Mouse (Mus musculus) CH12.LX (cell line): ENCODE measurements around the gene Ift22. TPM values are rescaled to one million over a fixed set of nuclear protein-coding genes. Genes with fewer than 3 reads are reported as not detected.
A peak's percentile ranks its signal among the peaks of the same experiment; 100 is the strongest.

ENCODE experiments used
- DNase-seq: peaks from one replicate; pipeline ENCODE4 v3.0.0-alpha.2; 2013; ENCODE audit errors: extremely low read depth
- H3K27ac ChIP-seq: 2 replicates; pipeline ENCODE4 v1.5.1; 2012; ENCODE audit warnings: low read depth, mild to moderate bottlenecking, control low read depth, moderate library complexity; ENCODE audit not compliant: insufficient read depth
- H3K27me3 ChIP-seq: replicated peaks from 2 replicates; pipeline ENCODE3; 2012; ENCODE audit warnings: inconsistent platforms
- H3K36me3 ChIP-seq, 2 experiments: replicated peaks in 1 of 2; 2 replicates each; pipeline versions ENCODE3 to v1.6.1; 2012; ENCODE audit warnings: inconsistent platforms in 1 of 2, low read length in 1 of 2, mild to moderate bottlenecking in 1 of 2, mixed read lengths in 1 of 2, moderate library complexity in 1 of 2; ENCODE audit not compliant: control insufficient read depth in 1 of 2, insufficient read depth in 1 of 2
- H3K4me1 ChIP-seq, 2 experiments: 2 replicates each; pipeline ENCODE4 v1.6.1; 2012; ENCODE audit warnings: inconsistent platforms in 1 of 2, moderate library complexity in 1 of 2; ENCODE audit not compliant: insufficient read depth in 2 of 2, control insufficient read depth in 1 of 2
- H3K4me2 ChIP-seq: 2 replicates; pipeline ENCODE4 v1.6.1; 2012; ENCODE audit warnings: low read depth, mild to moderate bottlenecking, control low read depth; ENCODE audit not compliant: poor library complexity, insufficient read depth, severe bottlenecking
- H3K4me3 ChIP-seq, 3 experiments: fragments of 150-350 bp in 1 of 3; sonication (generic) in 1 of 3; replicated peaks in 1 of 3; 2 replicates each; pipeline versions ENCODE3 to v1.5.1; 2011 to 2012; ENCODE audit warnings: low read depth in 2 of 3, low read length in 2 of 3, mild to moderate bottlenecking in 2 of 3, moderate library complexity in 2 of 3, control low read depth in 1 of 3, improper control_type of control experiment in 1 of 3, inconsistent platforms in 1 of 3, mixed read lengths in 1 of 3; ENCODE audit not compliant: poor library complexity in 1 of 3
- H3K79me2 ChIP-seq: replicated peaks from 2 replicates; pipeline ENCODE4 v1.6.1; 2012; ENCODE audit warnings: mild to moderate bottlenecking, moderate library complexity; ENCODE audit not compliant: control insufficient read depth, poor library complexity, insufficient read depth, severe bottlenecking; ENCODE audit errors: extremely low read depth
- H3K9ac ChIP-seq: 2 replicates; pipeline ENCODE4 v1.6.1; 2012; ENCODE audit warnings: low read depth, mild to moderate bottlenecking, control low read depth, moderate library complexity; ENCODE audit not compliant: insufficient read depth
- H3K9me3 ChIP-seq: replicated peaks from 2 replicates; pipeline ENCODE3; 2012; ENCODE audit warnings: low read length, inconsistent platforms, mixed read lengths
- BHLHE40 ChIP-seq: IDR thresholded peaks from 2 replicates; pipeline ENCODE4 v1.6.1; 2011; ENCODE audit warnings: mild to moderate bottlenecking, low read depth, low read length, improper control_type of control experiment
- CHD2 ChIP-seq: IDR thresholded peaks from 2 replicates; pipeline ENCODE4 v1.6.1; 2011; ENCODE audit warnings: low read length, improper control_type of control experiment
- CTCF ChIP-seq, 2 experiments: IDR thresholded peaks in 1 of 2; conservative IDR thresholded peaks in 1 of 2; 2 replicates each; pipeline ENCODE4 v1.5.1; 2011 to 2012; ENCODE audit warnings: low read depth in 2 of 2, low read length in 2 of 2, improper control_type of control experiment in 1 of 2, inconsistent platforms in 1 of 2, mild to moderate bottlenecking in 1 of 2, moderate library complexity in 1 of 2
- E2F4 ChIP-seq: IDR thresholded peaks from 2 replicates; pipeline ENCODE4 v1.6.1; 2011; ENCODE audit warnings: low read depth, low read length, improper control_type of control experiment; ENCODE audit not compliant: insufficient replicate concordance
- ELF1 ChIP-seq: IDR thresholded peaks from 2 replicates; pipeline ENCODE4 v1.6.1; 2014; ENCODE audit warnings: low read depth, mild to moderate bottlenecking, inconsistent platforms, low read length, improper control_type of control experiment
- IRF4 ChIP-seq: IDR thresholded peaks from 2 replicates; pipeline ENCODE4 v1.6.1; 2014; ENCODE audit warnings: low read depth, mild to moderate bottlenecking, inconsistent platforms, low read length, improper control_type of control experiment
- MAFK ChIP-seq: IDR thresholded peaks from 2 replicates; pipeline ENCODE4 v1.6.1; 2011; ENCODE audit warnings: low read length, improper control_type of control experiment; ENCODE audit not compliant: insufficient replicate concordance
- MXI1 ChIP-seq: IDR thresholded peaks from 2 replicates; pipeline ENCODE4 v1.6.1; 2011; ENCODE audit warnings: mild to moderate bottlenecking, low read depth, low read length, improper control_type of control experiment
- MYC ChIP-seq: IDR thresholded peaks from 2 replicates; pipeline ENCODE4 v1.6.1; 2011; ENCODE audit warnings: low read depth, mild to moderate bottlenecking, improper control_type of control experiment, low read length
- POLR2A ChIP-seq: IDR thresholded peaks from 2 replicates; pipeline ENCODE4 v1.6.1; 2011; ENCODE audit warnings: low read depth, mild to moderate bottlenecking, improper control_type of control experiment, low read length
- SIN3A ChIP-seq: IDR thresholded peaks from 2 replicates; pipeline ENCODE4 v1.6.1; 2012; ENCODE audit warnings: low read length, improper control_type of control experiment, inconsistent platforms
- SMC3 ChIP-seq: IDR thresholded peaks from 2 replicates; pipeline ENCODE4 v1.6.1; 2011; ENCODE audit warnings: low read depth, low read length, improper control_type of control experiment
- UBTF ChIP-seq: IDR thresholded peaks from 2 replicates; pipeline ENCODE4 v1.6.1; 2012; ENCODE audit warnings: low read depth, mild to moderate bottlenecking, inconsistent platforms, low read length, improper control_type of control experiment, moderate library complexity
- USF1 ChIP-seq: IDR thresholded peaks from 2 replicates; pipeline ENCODE4 v1.6.1; 2014; ENCODE audit warnings: low read depth, mild to moderate bottlenecking, inconsistent platforms, low read length, improper control_type of control experiment
- ZC3H11A ChIP-seq: IDR thresholded peaks from 2 replicates; pipeline ENCODE4 v1.6.1; 2012; ENCODE audit warnings: low read depth, mild to moderate bottlenecking, inconsistent platforms, low read length, improper control_type of control experiment
- ZMIZ1 ChIP-seq: IDR thresholded peaks from 2 replicates; pipeline ENCODE4 v1.6.1; 2012; ENCODE audit warnings: low read depth, mild to moderate bottlenecking, inconsistent platforms, low read length, improper control_type of control experiment
- ZNF384 ChIP-seq: IDR thresholded peaks from 2 replicates; pipeline ENCODE4 v1.6.1; 2012; ENCODE audit warnings: low read depth, low read length, improper control_type of control experiment, inconsistent platforms
- dilution Hi-C: fragments of 300-500 bp; cut with MboI; formaldehyde crosslinking; loops from 2 replicates; pipeline ENCODE4 v1.14.3; 2020; ENCODE audit warnings: low sequenced_read_pairs; ENCODE audit not compliant: extremely low pct_unique_long_range_greater_than_20kb, extremely low pct_ligation_motif_present
- in situ Hi-C: fragments of 300-500 bp; cut with MboI; formaldehyde crosslinking; loops from 3 replicates; pipeline ENCODE4 v1.14.3; 2019; ENCODE audit warnings: low sequenced_read_pairs, low pct_ligation_motif_present, low pct_unique_long_range_greater_than_20kb, mixed read lengths
- polyA plus RNA-seq: library from polyadenylated mRNA; unstranded; fragments of >175 nt; gene quantifications from 2 replicates; pipeline ENCODE4 v1.2.1, GENCODE M21; 2012; ENCODE audit warnings: low read depth; ENCODE audit not compliant: insufficient read length
- total RNA-seq, 2 experiments: library from RNA; depleted of rRNA; stranded (reverse); fragments of 300-350 nt in 1 of 2; fragments of >200 nt in 1 of 2; gene quantifications; 2 replicates each; pipeline ENCODE4 v1.2.3; 2012 to 2014

Gene Ift22
- total and polyA plus RNA-seq, 3 experiments, result 16.8 to 39.6 (median 18.5) TPM

- dilution Hi-C loops, result no loop called here
Observed at GRCm38 (mm10) chr5:136919546-136920301, 11.8 kb downstream of the Ift22 start.

GRCm38 (mm10) chr5:136922830-136923229 is 14.9 kb downstream of the Ift22 start:
- TF ChIP-seq ELF1, result no peak
- 0 out of 2 replicates have a peak, but pooled peaks have one; percentile 56 for TF ChIP-seq BHLHE40
- in situ Hi-C loops (loop anchor here (10.0 kb wide), 1 partner anchor 192 kb away; the partner anchor contains the start of gene Trim56), dilution Hi-C loops (no loop called here)
- Histone ChIP-seq H3K4me2 (no peak overlapping the region), H3K4me3 (no peak overlapping the region), H3K9me3 (no peaks in the 10 kb centered on the region), H3K79me2 (no peaks in the 10 kb centered on the region), H3K27me3 (peaks cover 10% of the 10 kb centered on the region), H3K27ac (no peak overlapping the region), H3K9ac (no peak overlapping the region), H3K4me1 (peaks cover 9 to 11% of the 10 kb centered on the region in 2 experiments), H3K36me3 (peaks cover 0 to 7% of the 10 kb centered on the region in 2 experiments)
- DNase-seq, result no peak

More at GRCm38 (mm10) chr5:136919546-136920301, 11.8 kb downstream of the Ift22 start:
- in situ Hi-C loops, result loop anchor here (10.0 kb wide), 1 partner anchor 195 kb away; the partner anchor contains the start of gene Trim56
- Histone ChIP-seq H3K27ac (no peak overlapping the region), H3K9ac (peak overlapping the region; percentile 61), H3K79me2 (no peaks in the 10 kb centered on the region), H3K4me2 (peak overlapping the region; percentile 65), H3K27me3 (peaks cover 10% of the 10 kb centered on the region), H3K36me3 (peaks cover 0 to 3% of the 10 kb centered on the region in 2 experiments), H3K4me3 (peak overlapping the region in 1 of 3 experiments; percentile 54), H3K9me3 (peaks cover 2% of the 10 kb centered on the region), H3K4me1 (peaks cover 9 to 11% of the 10 kb centered on the region in 2 experiments)
- TF ChIP-seq ZMIZ1, result no peak
- TF ChIP-seq MAFK, result no peak
- no peak for TF ChIP-seq IRF4
- no peak for TF ChIP-seq MYC
- no peak for TF ChIP-seq MXI1
- TF ChIP-seq SIN3A, result no peak
- no peak for TF ChIP-seq E2F4
- no peak for TF ChIP-seq CTCF (conservative IDR thresholded peaks at IDR 0.05 in 1 of 2, IDR thresholded peaks at IDR 0.05 in 1 of 2; ENCODE audit: low read depth in 2 of 2, low read length in 2 of 2)
- TF ChIP-seq POLR2A, result no peak
- no peak for TF ChIP-seq ZC3H11A
- no peak for TF ChIP-seq SMC3
- TF ChIP-seq CHD2, result no peak
- TF ChIP-seq UBTF, result no peak
- TF ChIP-seq ZNF384, result no peak
- no peak for TF ChIP-seq USF1
- no peak for DNase-seq
